Mouse (Mus musculus): ENCODE measurements around the gene Lgr4.

DNA sequence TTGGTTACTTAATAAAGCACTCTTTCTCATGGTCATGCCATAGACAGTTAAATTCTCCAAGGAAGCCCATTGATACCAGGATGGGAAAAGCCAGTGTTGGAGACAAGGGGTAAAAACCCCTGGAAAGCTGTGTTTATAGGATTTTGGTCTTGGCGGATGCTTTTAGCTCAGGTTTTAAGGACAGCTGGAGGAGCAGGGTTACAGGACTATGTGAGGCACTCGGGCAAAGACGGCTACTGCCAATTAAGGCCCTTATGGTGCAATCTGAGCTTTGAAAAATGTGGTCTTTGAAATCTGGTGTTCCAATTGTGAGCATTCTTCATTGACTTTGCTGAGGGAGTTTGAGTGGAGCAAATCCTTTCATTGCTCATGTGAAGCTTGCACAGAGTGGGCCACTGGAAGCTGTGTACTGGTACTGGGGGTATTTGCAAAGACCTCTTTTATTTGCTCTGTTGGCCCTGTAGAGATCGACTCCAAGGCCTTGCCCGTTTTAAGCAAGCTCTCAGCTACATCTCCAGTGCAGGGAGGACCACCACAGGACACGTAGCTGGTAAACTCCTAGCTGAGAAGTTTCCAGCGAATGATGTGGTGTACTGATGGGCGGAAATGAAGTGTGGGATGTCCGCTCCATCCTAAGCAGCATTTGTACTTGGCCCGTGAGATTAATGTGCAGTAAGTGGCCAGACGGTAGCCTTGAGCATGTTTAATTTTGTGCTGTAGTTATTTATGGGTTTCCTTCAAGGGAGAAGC is 68.8 kb downstream of the Lgr4 start:
- no peak for TF ChIP-seq USF1 (IDR thresholded peaks at IDR 0.05; ENCODE audit: low read depth)
- no peak for TF ChIP-seq POLR2A (IDR thresholded peaks at IDR 0.05; ENCODE audit: insufficient read length, low read depth)
- TF ChIP-seq MYOD1 (IDR thresholded peaks at IDR 0.05; ENCODE audit: control insufficient read depth in 1 of 3, insufficient read length in 2 of 3, low read depth in 2 of 3): no peak
- TF ChIP-seq CEBPB (IDR thresholded peaks at IDR 0.05; ENCODE audit: insufficient read depth, poor library complexity, severe bottlenecking): no peak
- TF ChIP-seq REST (IDR thresholded peaks at IDR 0.05; ENCODE audit: insufficient read depth, insufficient read length): no peak
- TF ChIP-seq MYOG (IDR thresholded peaks at IDR 0.05; ENCODE audit: control insufficient read depth in 1 of 3, insufficient read depth in 1 of 3, insufficient read length in 2 of 3, low read depth in 2 of 3): no peak
- TF ChIP-seq SRF (IDR thresholded peaks at IDR 0.05; ENCODE audit: control insufficient read depth, insufficient read length, low read depth): no peak
- TF ChIP-seq TCF3 (IDR thresholded peaks at IDR 0.05; ENCODE audit: insufficient read length, low read depth): no peak
- TF ChIP-seq POLR2AphosphoS2 (IDR thresholded peaks at IDR 0.05; ENCODE audit: insufficient read length, low read depth): no peak
- TF ChIP-seq E2F4 (IDR thresholded peaks at IDR 0.05; ENCODE audit: insufficient read depth): no peak
- TF ChIP-seq MAX (IDR thresholded peaks at IDR 0.05; ENCODE audit: low read depth): no peak
